Mouse (Mus musculus) testis, adult 2 months (tissue): ENCODE measurements at regions not wholly inside any gene's neighbourhood (a gene's known extent, or its start where the extent isn't known, plus 50 kb on each side); places are given as distances from the start of the nearest gene placed in this dataset.

Experiments used
- CTCF ChIP-seq: fragments of 200-500 bp; IDR thresholded peaks from 2 replicates; pipeline ENCODE4 v1.5.1; 2012; ENCODE audit warnings: low read depth, mild to moderate bottlenecking, inconsistent platforms, low read length, moderate library complexity; ENCODE audit not compliant: control insufficient read depth, insufficient read depth, insufficient replicate concordance
- POLR2A ChIP-seq: fragments of 200-500 bp; IDR thresholded peaks from 2 replicates; pipeline ENCODE4 v1.6.1; 2012; ENCODE audit warnings: low read depth, mild to moderate bottlenecking, inconsistent platforms, low read length, moderate library complexity; ENCODE audit not compliant: control insufficient read depth

DNA sequence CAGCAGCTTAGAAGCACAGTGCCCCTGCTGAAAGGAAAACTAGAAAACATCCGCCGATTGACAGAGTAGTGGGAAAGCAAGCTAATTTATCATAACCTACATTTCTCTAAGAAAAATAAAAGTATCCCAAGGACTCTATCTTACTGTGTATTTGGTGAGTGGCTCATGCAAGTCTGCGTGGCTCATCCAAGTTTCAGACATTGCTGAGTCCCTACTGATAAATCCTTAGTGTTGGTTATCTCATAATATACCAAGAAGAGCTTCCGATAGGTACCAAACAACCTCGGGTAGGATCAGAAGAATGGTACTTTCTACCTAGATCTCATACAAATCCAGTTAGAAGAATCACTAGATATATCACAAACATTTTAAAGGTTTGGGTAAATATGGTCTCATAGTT is 183.6 kb upstream of the Tusc1 start:
- TF ChIP-seq CTCF (no peak), POLR2A (no peak)
